Mouse (Mus musculus) ES-Bruce4 (cell line): ENCODE results near the gene Olfr325. TPM values are rescaled to one million over a fixed set of nuclear protein-coding genes. Genes with fewer than 3 reads are reported as not detected.

Source experiments
- H3K27ac ChIP-seq: 2 replicates; pipeline ENCODE4 v1.5.1; 2012; ENCODE audit warnings: low read length, inconsistent platforms; ENCODE audit not compliant: insufficient read depth
- H3K27me3 ChIP-seq: 2 replicates; pipeline ENCODE4 v1.6.1; 2012; ENCODE audit warnings: mild to moderate bottlenecking, low read length, inconsistent platforms; ENCODE audit not compliant: control insufficient read depth, poor library complexity, insufficient read depth, severe bottlenecking
- H3K36me3 ChIP-seq: 2 replicates; pipeline ENCODE4 v1.6.1; 2012; ENCODE audit warnings: inconsistent platforms, mild to moderate bottlenecking, low read length, moderate library complexity; ENCODE audit not compliant: control insufficient read depth, poor library complexity, insufficient read depth, severe bottlenecking
- H3K4me1 ChIP-seq: one replicate; pipeline ENCODE4 v1.8.1; 2011; ENCODE audit warnings: low read length; ENCODE audit not compliant: control insufficient read depth, insufficient read depth
- H3K4me3 ChIP-seq: 2 replicates; pipeline ENCODE4 v1.5.1; 2011; ENCODE audit warnings: low read depth, mild to moderate bottlenecking, low read length
- H3K9ac ChIP-seq: 2 replicates; pipeline ENCODE4 v1.6.1; 2012; ENCODE audit warnings: low read depth, mild to moderate bottlenecking, inconsistent platforms; ENCODE audit not compliant: poor library complexity, severe bottlenecking
- H3K9me3 ChIP-seq: replicated peaks from 2 replicates; pipeline ENCODE4 v1.6.1; 2012; ENCODE audit warnings: mild to moderate bottlenecking, low read length, inconsistent platforms; ENCODE audit not compliant: control insufficient read depth, poor library complexity, insufficient read depth, severe bottlenecking
- CTCF ChIP-seq: IDR thresholded peaks from one replicate; pipeline ENCODE4 v1.8.1; 2011; ENCODE audit warnings: low read depth, low read length
- EP300 ChIP-seq: IDR thresholded peaks from 2 replicates; pipeline ENCODE4 v1.6.1; 2011; ENCODE audit warnings: low read depth, low read length; ENCODE audit not compliant: insufficient read depth
- POLR2A ChIP-seq: IDR thresholded peaks from one replicate; pipeline ENCODE4 v1.8.1; 2011; ENCODE audit warnings: low read length; ENCODE audit not compliant: insufficient read depth
- polyA plus RNA-seq: library from polyadenylated mRNA; stranded (reverse); fragments of >200 nt; gene quantifications from 2 replicates; pipeline ENCODE4 v1.2.4, GENCODE M21; 2011; ENCODE audit warnings: low read depth; ENCODE audit not compliant: missing spikeins, insufficient read depth, insufficient read length

The Olfr325 gene
- polyA plus RNA-seq, 1 experiment, result not detected

- H3K4me3 ChIP-seq, result no peak overlapping the region
- no peak overlapping the region for H3K9ac ChIP-seq
- no peaks in the 10 kb centered on the region for H3K36me3 ChIP-seq
- H3K9me3 ChIP-seq, result no peaks in the 10 kb centered on the region
- H3K27me3 ChIP-seq, result no peaks in the 10 kb centered on the region; the same call in 1 of the 2 replicates
- H3K4me1 ChIP-seq, result no peaks in the 10 kb centered on the region
- no peak overlapping the region for H3K27ac ChIP-seq
- TF ChIP-seq EP300 (no peak), CTCF (no peak), POLR2A (no peak)
Measured at GRCm38 (mm10) chr11:58604688-58605087, 27.2 kb downstream of the Olfr325 start.

DNA sequence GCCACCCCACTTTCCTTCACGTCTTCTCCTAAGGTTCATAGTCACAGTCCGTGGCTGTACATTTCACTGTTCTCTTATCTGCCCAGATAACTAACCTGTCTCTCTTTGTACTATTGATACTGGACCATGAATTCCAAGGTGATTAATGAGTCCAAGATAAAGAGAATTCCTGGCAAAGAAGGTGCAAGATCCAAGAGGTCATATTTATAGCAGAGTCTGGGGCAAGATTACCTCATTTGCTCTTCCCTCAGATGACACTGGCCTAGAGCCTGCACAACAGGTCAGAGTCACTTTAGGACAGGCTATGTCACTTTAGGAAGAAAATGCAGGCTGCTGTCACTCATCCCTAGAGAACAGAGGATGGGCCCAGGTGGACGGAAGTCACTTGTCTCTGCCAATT, 27.7 kb downstream of the Olfr325 start:
- Histone ChIP-seq H3K9ac (no peak overlapping the region), H3K9me3 (no peaks in the 10 kb centered on the region), H3K36me3 (no peaks in the 10 kb centered on the region), H3K27ac (no peak overlapping the region), H3K4me3 (no peak overlapping the region), H3K4me1 (no peaks in the 10 kb centered on the region), H3K27me3 (no peaks in the 10 kb centered on the region; the same call in 1 of the 2 replicates)
- TF ChIP-seq CTCF, result no peak
- TF ChIP-seq POLR2A, result no peak
- no peak for TF ChIP-seq EP300

DNA sequence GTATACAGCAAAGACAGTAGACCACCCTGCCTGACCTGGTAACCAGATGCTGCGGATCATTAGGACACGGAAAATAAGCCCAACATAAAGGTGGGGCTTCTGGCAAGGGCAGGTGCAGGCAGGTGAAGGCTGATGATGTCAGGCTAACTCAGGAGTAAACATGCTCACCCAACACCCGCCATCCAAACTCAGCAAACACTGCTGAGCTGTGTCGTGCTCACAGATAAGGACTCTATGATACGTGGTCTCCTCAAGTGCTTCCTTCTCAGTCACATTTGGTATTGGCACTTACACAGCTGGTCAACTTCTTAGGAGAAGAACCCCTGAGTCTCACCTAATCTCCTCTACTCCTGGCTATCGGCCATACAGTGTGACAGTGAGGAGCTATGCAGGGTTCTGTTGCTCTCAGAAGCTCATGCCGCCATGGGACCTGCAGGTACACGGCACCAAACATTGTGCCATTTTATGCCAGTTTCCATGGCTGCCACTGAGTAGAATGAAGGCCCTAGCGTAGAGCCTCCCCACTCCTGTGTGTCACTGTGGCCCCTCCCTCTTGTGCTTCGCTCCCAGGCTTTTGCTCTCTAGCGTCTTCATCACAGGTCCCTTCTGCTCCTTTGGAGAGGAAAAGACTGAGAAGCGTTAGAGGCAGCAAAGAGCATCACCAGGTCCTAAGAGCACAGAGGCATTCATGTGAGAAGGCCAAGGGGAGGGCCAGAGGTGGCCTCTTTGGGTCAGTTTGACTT, 28.8 kb downstream of the Olfr325 start:
- no peaks in the 10 kb centered on the region for H3K4me1 ChIP-seq
- H3K9ac ChIP-seq, result no peak overlapping the region
- no peak overlapping the region for H3K4me3 ChIP-seq
- H3K36me3 ChIP-seq, result no peaks in the 10 kb centered on the region
- no peak overlapping the region for H3K27ac ChIP-seq
- no peaks in the 10 kb centered on the region; the same call in 1 of the 2 replicates for H3K27me3 ChIP-seq
- H3K9me3 ChIP-seq, result no peaks in the 10 kb centered on the region
- TF ChIP-seq CTCF (no peak), EP300 (no peak), POLR2A (no peak)

GRCm38 (mm10) chr11:58607030-58607429, 29.5 kb downstream of the Olfr325 start:
- Histone ChIP-seq H3K4me1 (no peaks in the 10 kb centered on the region), H3K9me3 (no peaks in the 10 kb centered on the region), H3K36me3 (no peaks in the 10 kb centered on the region), H3K4me3 (no peak overlapping the region), H3K27ac (no peak overlapping the region), H3K27me3 (no peaks in the 10 kb centered on the region), H3K9ac (no peak overlapping the region)
- TF ChIP-seq POLR2A (no peak), CTCF (no peak), EP300 (no peak)

- Histone ChIP-seq H3K4me1 (no peaks in the 10 kb centered on the region), H3K36me3 (no peaks in the 10 kb centered on the region), H3K9ac (no peak overlapping the region), H3K4me3 (no peak overlapping the region), H3K9me3 (no peaks in the 10 kb centered on the region), H3K27ac (no peak overlapping the region), H3K27me3 (no peaks in the 10 kb centered on the region; the same call in 1 of the 2 replicates)
- TF ChIP-seq POLR2A (no peak), EP300 (no peak), CTCF (no peak)
Measured at GRCm38 (mm10) chr11:58613359-58613758, 35.8 kb downstream of the Olfr325 start.

- TF ChIP-seq CTCF (no peak), POLR2A (no peak), EP300 (no peak)
- Histone ChIP-seq H3K36me3 (no peaks in the 10 kb centered on the region), H3K27ac (no peak overlapping the region), H3K9me3 (no peaks in the 10 kb centered on the region), H3K4me3 (no peak overlapping the region), H3K4me1 (no peaks in the 10 kb centered on the region), H3K9ac (no peak overlapping the region), H3K27me3 (no peaks in the 10 kb centered on the region; the same call in 1 of the 2 replicates)
Measured at GRCm38 (mm10) chr11:58614526-58614925, 37.0 kb downstream of the Olfr325 start.
